Mouse (Mus musculus): ENCODE measurements at regions not wholly inside any gene's neighbourhood (a gene's known extent, or its start where the extent isn't known, plus 50 kb on each side); places are given as distances from the start of the nearest gene placed in this dataset.

DNA sequence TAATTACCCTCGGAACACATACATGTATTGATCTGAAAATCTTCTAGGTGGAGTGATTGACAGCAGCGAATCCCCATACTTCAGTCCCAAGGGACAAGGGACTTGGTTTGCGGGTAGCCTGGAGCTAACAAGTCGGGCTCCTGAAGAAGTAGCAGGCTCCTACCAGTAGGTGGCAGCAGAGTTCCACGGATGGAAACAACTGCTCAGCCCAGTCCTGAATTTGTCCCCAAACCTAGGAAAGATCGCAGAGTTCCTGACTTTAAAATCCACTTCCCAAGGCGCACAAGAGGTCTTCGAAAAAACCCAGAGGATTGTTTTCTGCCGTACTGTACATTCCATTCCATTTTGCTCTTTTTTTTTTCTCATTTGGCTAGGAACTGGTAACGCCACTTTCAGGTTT lies 169.4 kb downstream of the Arrdc4 start:
- no peak for TF ChIP-seq POLR2A (IDR thresholded peaks at IDR 0.05; ENCODE audit: low read depth, low read length)
- peak; percentile 98; the same call in 1 of the 2 replicates for TF ChIP-seq CTCF (conservative IDR thresholded peaks at IDR 0.05; ENCODE audit: insufficient read depth, insufficient read length, low read depth, low read length)

DNA sequence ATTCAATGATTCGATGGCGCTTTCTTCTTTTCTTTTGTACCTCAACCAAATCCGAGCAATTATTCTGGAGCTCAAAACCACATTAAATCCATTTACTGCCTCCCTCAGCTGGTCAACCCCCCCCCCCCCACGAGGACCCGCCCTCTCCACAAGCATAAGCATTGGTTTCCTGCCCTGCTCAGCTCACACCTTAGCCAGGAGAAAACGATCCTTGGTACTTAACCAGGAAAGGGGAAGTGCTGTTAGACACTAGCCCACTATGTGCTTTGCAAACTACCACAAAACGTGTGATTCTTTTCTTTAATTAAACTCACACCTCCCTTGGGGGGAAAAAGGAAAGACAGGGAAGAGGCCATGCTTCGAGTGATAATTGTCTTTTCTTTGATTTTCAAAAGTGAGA lies 169.8 kb downstream of the Arrdc4 start:
- no peak for TF ChIP-seq CTCF (conservative IDR thresholded peaks at IDR 0.05; ENCODE audit: insufficient read depth, insufficient read length, low read depth, low read length)
- no peak for TF ChIP-seq POLR2A (IDR thresholded peaks at IDR 0.05; ENCODE audit: low read depth, low read length)
- DNase-seq, result no peak
- WGBS, result 50% methylated on average over 8 of the region's 8 CpGs
- Histone ChIP-seq H3K4me3 (ENCODE audit: insufficient read depth, low read depth, low read length) (no peak overlapping the region), H3K36me3 (ENCODE audit: control insufficient read depth, insufficient read depth, low read length) (no peaks in the 10 kb centered on the region), H3K27me3 (replicated peaks; ENCODE audit: control insufficient read depth, insufficient read depth, low read length) (no peaks in the 10 kb centered on the region), H3K27ac (ENCODE audit: insufficient read depth, low read depth, low read length) (no peak overlapping the region), H3K4me1 (ENCODE audit: control insufficient read depth, insufficient read depth, low read length) (no peaks in the 10 kb centered on the region)

More for the DNA sequence above, 169.4 kb downstream of the Arrdc4 start:
- H3K4me3 ChIP-seq (ENCODE audit: insufficient read depth, low read depth, low read length), result no peak overlapping the region
- H3K27me3 ChIP-seq (replicated peaks; ENCODE audit: control insufficient read depth, insufficient read depth, low read length), result no peaks in the 10 kb centered on the region
- H3K27ac ChIP-seq (ENCODE audit: insufficient read depth, low read depth, low read length), result no peak overlapping the region
- 2% methylated on average over 10 of the region's 10 CpGs for WGBS
- DNase-seq, result peak; percentile 86
- no peaks in the 10 kb centered on the region for H3K4me1 ChIP-seq (ENCODE audit: control insufficient read depth, insufficient read depth, low read length)
- no peaks in the 10 kb centered on the region for H3K36me3 ChIP-seq (ENCODE audit: control insufficient read depth, insufficient read depth, low read length)

DNA sequence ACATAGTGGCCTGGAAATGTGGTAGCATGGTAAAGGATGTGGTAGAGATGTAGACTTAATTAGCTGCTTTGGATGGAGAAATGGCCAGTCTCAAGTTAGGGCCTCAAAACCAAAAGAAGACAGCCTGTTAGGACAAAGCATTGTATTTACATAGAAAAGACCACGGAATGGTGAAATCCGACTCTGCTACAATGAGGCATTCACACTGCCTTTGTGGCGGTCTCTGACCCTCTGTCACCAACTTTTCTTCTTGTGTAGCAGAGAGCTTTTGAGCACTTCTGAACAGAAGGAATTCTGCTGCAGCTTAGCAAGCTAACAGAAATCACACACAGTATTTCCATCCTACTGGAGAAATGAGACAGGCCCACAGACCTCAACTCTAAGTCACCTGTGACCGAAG lies 177.7 kb downstream of the Arrdc4 start:
- no peak for TF ChIP-seq POLR2A (IDR thresholded peaks at IDR 0.05; ENCODE audit: low read depth, low read length)
- TF ChIP-seq CTCF (conservative IDR thresholded peaks at IDR 0.05; ENCODE audit: insufficient read depth, insufficient read length, low read depth, low read length), result no peak
- Histone ChIP-seq H3K4me1 (ENCODE audit: control insufficient read depth, insufficient read depth, low read length) (no peaks in the 10 kb centered on the region), H3K27ac (ENCODE audit: insufficient read depth, low read depth, low read length) (no peak overlapping the region), H3K4me3 (ENCODE audit: insufficient read depth, low read depth, low read length) (no peak overlapping the region), H3K36me3 (ENCODE audit: control insufficient read depth, insufficient read depth, low read length) (no peaks in the 10 kb centered on the region), H3K27me3 (replicated peaks; ENCODE audit: control insufficient read depth, insufficient read depth, low read length) (no peaks in the 10 kb centered on the region; the same call in 1 of the 2 replicates)
- 70% methylated on average over 4 of the region's 4 CpGs for WGBS
- DNase-seq, result no peak

DNA sequence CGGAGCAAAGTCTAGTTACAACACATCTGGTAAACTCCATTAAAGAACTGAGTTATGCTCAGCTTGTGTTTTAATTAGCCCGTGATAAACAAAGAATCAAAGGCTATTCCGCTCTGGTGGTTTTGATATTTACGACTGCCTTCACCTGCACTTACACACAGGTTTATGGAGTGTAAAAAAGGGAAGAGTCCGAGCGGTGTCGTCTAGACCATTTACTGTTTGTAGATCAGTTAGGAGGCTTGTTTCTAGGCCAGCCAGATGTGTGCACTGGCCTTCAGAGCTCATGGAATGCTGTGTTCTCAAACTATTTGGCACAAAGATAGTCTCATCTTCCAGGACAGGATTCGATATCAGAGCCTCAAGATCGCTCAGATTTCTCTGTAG lies 180.9 kb downstream of the Arrdc4 start:
- Histone ChIP-seq H3K36me3 (ENCODE audit: control insufficient read depth, insufficient read depth, low read length) (no peaks in the 10 kb centered on the region), H3K27me3 (replicated peaks; ENCODE audit: control insufficient read depth, insufficient read depth, low read length) (no peaks in the 10 kb centered on the region; the same call in 1 of the 2 replicates), H3K27ac (ENCODE audit: insufficient read depth, low read depth, low read length) (no peak overlapping the region), H3K4me3 (ENCODE audit: insufficient read depth, low read depth, low read length) (no peak overlapping the region), H3K4me1 (ENCODE audit: control insufficient read depth, insufficient read depth, low read length) (no peaks in the 10 kb centered on the region)
- TF ChIP-seq POLR2A (IDR thresholded peaks at IDR 0.05; ENCODE audit: low read depth, low read length), result no peak
- TF ChIP-seq CTCF (conservative IDR thresholded peaks at IDR 0.05; ENCODE audit: insufficient read depth, insufficient read length, low read depth, low read length), result no peak
- no peak for DNase-seq
- 33% methylated on average over 9 of the region's 9 CpGs for WGBS

DNA sequence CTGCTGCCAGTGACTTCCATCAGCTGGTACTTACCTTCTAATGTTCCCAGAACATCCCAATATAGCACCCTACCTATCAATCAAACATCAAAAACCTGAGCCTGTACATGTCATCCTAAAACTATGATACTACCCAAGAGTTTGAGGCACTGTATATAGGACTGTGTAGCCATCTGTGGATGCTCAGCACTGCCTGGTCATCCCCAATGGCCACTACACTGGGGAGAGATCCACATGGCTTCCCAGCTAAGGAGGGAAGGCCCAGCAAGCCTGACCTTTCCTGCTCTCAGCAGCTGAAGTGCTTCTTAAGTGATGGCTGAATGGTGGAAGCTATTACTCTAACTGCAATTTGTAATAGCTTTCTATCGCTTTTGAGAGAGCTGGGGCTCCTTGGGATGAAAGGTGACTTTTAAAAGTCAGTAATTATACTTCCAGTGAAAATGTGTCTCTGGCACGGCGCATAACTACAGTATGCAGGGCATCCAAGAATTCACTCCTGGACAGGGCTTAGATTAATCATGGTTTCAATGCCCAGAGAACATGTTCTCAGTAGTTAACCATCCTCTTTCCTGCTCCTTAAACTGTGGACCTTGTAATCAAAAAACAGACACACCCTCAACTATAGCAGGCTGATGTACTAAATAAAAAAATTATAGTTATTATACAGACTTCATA lies 181.5 kb downstream of the Arrdc4 start:
- TF ChIP-seq CTCF (conservative IDR thresholded peaks at IDR 0.05; ENCODE audit: insufficient read depth, insufficient read length, low read depth, low read length) (no peak), POLR2A (IDR thresholded peaks at IDR 0.05; ENCODE audit: low read depth, low read length) (no peak)
- Histone ChIP-seq H3K4me3 (ENCODE audit: insufficient read depth, low read depth, low read length) (no peak overlapping the region), H3K27me3 (replicated peaks; ENCODE audit: control insufficient read depth, insufficient read depth, low read length) (no peaks in the 10 kb centered on the region; the same call in 1 of the 2 replicates), H3K27ac (ENCODE audit: insufficient read depth, low read depth, low read length) (no peak overlapping the region), H3K4me1 (ENCODE audit: control insufficient read depth, insufficient read depth, low read length) (no peaks in the 10 kb centered on the region), H3K36me3 (ENCODE audit: control insufficient read depth, insufficient read depth, low read length) (no peaks in the 10 kb centered on the region)
- WGBS, result 43% methylated on average over 3 of the region's 3 CpGs
- no peak for DNase-seq

DNA sequence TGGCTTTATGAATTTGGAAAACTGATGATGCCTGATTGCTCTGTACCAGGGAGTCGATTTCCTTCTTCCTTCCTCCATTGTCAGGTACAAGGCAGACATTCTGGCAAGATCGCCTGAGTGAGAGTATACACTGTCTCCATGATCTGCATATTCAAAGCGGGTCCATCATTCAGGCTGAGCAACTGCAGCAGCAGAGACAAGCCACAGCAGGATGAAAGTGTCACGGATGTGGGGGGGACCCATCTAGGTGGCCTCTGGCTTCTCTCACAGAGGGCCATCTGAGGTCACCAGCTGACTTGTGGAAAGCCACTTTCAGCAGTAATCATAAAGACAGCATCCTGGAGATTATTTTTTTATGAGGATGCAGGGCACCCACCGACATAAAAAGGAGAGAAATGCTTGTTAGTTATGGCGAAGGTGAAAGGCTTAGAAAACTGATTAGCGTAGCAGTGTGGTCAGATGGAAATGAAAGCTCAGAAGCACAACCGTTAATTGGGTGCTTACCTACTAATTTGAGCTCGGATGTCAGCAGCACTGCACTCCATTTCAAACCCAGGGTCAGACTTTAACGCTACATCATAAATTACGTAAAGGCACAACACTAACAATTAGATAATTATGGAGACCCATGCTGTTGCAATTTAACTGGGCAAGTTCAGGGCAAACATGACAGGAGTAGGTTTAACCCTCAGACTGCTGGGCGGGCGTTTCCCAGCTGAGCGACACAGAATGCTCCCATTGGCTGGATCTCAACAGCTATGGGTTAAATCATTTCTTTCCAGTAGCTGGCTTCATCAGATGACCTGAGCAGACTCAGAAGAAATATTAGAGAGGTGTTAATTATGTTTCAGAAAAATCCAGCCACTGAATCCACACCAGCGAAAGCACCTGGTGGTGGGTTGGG lies 189.3 kb downstream of the Arrdc4 start:
- Histone ChIP-seq H3K27me3 (replicated peaks; ENCODE audit: control insufficient read depth, insufficient read depth, low read length) (no peaks in the 10 kb centered on the region), H3K4me3 (ENCODE audit: insufficient read depth, low read depth, low read length) (no peak overlapping the region), H3K36me3 (ENCODE audit: control insufficient read depth, insufficient read depth, low read length) (no peaks in the 10 kb centered on the region), H3K4me1 (ENCODE audit: control insufficient read depth, insufficient read depth, low read length) (no peaks in the 10 kb centered on the region), H3K27ac (ENCODE audit: insufficient read depth, low read depth, low read length) (no peak overlapping the region)
- TF ChIP-seq CTCF (conservative IDR thresholded peaks at IDR 0.05; ENCODE audit: insufficient read depth, insufficient read length, low read depth, low read length) (no peak), POLR2A (IDR thresholded peaks at IDR 0.05; ENCODE audit: low read depth, low read length) (no peak)
- no peak for DNase-seq
- 33% methylated on average over 15 of the region's 15 CpGs for WGBS

DNA sequence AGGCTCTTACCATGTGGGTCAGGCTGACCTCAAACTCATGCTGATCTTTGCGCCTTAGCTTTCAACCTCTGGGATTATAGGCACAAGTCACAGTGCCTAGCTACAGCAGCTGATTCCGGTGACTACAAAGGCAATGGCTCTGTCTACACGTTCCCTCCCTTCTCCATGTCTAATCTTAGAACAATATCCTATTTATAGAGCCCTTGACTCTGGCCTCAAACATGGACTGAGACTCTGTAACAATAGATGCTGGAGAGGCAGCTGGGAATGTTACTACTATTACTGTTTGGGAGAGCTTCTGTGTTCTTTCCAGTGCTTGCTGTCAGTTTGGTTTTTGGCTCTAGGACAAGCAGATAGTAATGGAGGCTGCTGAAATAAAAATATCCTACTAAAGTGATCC lies 198.7 kb downstream of the Arrdc4 start:
- no peak for DNase-seq
- no peak overlapping the region for H3K4me3 ChIP-seq (ENCODE audit: insufficient read depth, low read depth, low read length)
- H3K27me3 ChIP-seq (replicated peaks; ENCODE audit: control insufficient read depth, insufficient read depth, low read length), result no peaks in the 10 kb centered on the region
- H3K36me3 ChIP-seq (ENCODE audit: control insufficient read depth, insufficient read depth, low read length), result no peaks in the 10 kb centered on the region
- TF ChIP-seq CTCF (conservative IDR thresholded peaks at IDR 0.05; ENCODE audit: insufficient read depth, insufficient read length, low read depth, low read length) (no peak), POLR2A (IDR thresholded peaks at IDR 0.05; ENCODE audit: low read depth, low read length) (no peak)
- no peak overlapping the region for H3K27ac ChIP-seq (ENCODE audit: insufficient read depth, low read depth, low read length)
- H3K4me1 ChIP-seq (ENCODE audit: control insufficient read depth, insufficient read depth, low read length), result no peaks in the 10 kb centered on the region
- 61% methylated on average over 3 of the region's 3 CpGs for WGBS
